Mouse (Mus musculus) ES-E14 (cell line): ENCODE measurements around the gene Gm29609.

Experiments used
- CHD2 ChIP-seq: IDR thresholded peaks from 2 replicates; pipeline ENCODE4 v1.6.1; 2014; ENCODE audit warnings: mild to moderate bottlenecking, low read depth, low read length, inconsistent platforms
- ZC3H11A ChIP-seq: IDR thresholded peaks from 2 replicates; pipeline ENCODE4 v1.6.1; 2012; ENCODE audit warnings: low read depth, mild to moderate bottlenecking, inconsistent platforms, low read length, borderline replicate concordance

DNA sequence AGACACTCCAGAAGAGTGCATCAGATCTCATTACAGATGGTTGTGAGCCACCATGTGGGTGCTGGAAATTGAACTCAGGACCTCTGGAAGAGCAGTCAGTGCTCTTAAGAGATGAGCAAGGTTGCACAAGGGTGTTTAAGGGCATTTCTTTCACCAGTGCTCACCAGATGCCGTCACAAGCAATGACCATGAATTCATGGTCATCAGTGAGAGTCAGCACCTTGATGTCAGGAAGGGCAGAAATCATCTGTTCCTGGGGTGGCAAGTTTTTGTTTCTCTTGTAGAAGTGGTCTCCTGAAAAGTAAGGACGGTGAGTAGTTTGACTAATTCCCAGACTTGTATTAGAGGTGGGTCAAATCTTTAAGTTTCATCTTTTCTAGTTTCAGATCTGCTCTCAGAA is 24.2 kb upstream of the Gm29609 start:
- no peak for TF ChIP-seq CHD2
- TF ChIP-seq ZC3H11A: no peak
